Comparison of ENCODE assay signal across 8 mouse cellular contexts in genomic region chr19:46348761-46349458, GRCm38 (mm10). TPM values are rescaled to one million over a fixed set of nuclear protein-coding genes. Genes with fewer than 3 reads are reported as not detected.
DNase-seq lines count a peak whose midpoint lies in the region; ATAC-seq and TF ChIP-seq lines count a peak whose summit lies in the region.

No protein-coding gene starts in this region.

- ATAC-seq in embryonic facial prominence, embryonic 15.5 days (ENCODE audit: insufficient number of reproducible peaks, low FRiP score, low TSS enrichment, low read depth), result peak; percentile 88
- ATAC-seq in limb, embryonic 14.5 days (ENCODE audit: low FRiP score, low read depth), result peak; percentile 91
- peak; percentile 92 for ATAC-seq in midbrain, embryonic 14.5 days (ENCODE audit: low FRiP score, low TSS enrichment)

- H3K27ac ChIP-seq in embryonic facial prominence, embryonic 15.5 days (replicated peaks), result peak overlapping the region; percentile 87
- peak overlapping the region; percentile 83 for H3K27ac ChIP-seq in heart, embryonic 10.5 days
- peak overlapping the region; percentile 79 for H3K27ac ChIP-seq in limb, embryonic 14.5 days (replicated peaks; ENCODE audit: low read depth, low read length)
- H3K27ac ChIP-seq in midbrain, embryonic 14.5 days (replicated peaks; ENCODE audit: low read depth, low read length), result peak overlapping the region; percentile 90
- H3K27ac ChIP-seq in spleen, adult 2 months (ENCODE audit: insufficient read depth, low read length), result no peak overlapping the region

- TF ChIP-seq CTCF in spleen, adult 2 months (IDR thresholded peaks at IDR 0.05; ENCODE audit: extremely low read depth, insufficient read depth, insufficient read length, insufficient replicate concordance), result no peak

- 0 out of 2 replicates have a peak, but pooled peaks cover 3% of the 10 kb centered on the region for H3K27me3 ChIP-seq in embryonic facial prominence, embryonic 15.5 days
- peaks cover 73% of the 10 kb centered on the region for H3K27me3 ChIP-seq in heart, embryonic 10.5 days (ENCODE audit: insufficient read depth, poor library complexity, severe bottlenecking)
- H3K27me3 ChIP-seq in limb, embryonic 14.5 days (ENCODE audit: control insufficient read depth, insufficient read depth, low read length), result no peaks in the 10 kb centered on the region
- H3K27me3 ChIP-seq in midbrain, embryonic 14.5 days (ENCODE audit: control insufficient read depth, insufficient read depth, low read length), result peaks cover 3% of the 10 kb centered on the region; the same call in 1 of the 2 replicates
- peaks cover 5% of the 10 kb centered on the region; the same call in 1 of the 2 replicates for H3K27me3 ChIP-seq in spleen, adult 2 months (ENCODE audit: control insufficient read depth, insufficient read depth, low read length)

- peak overlapping the region; percentile 87 for H3K4me2 ChIP-seq in embryonic facial prominence, embryonic 15.5 days (replicated peaks)
- H3K4me2 ChIP-seq in limb, embryonic 14.5 days (replicated peaks; ENCODE audit: low read depth, low read length, severe bottlenecking), result peak overlapping the region; percentile 85
- H3K4me2 ChIP-seq in midbrain, embryonic 14.5 days (ENCODE audit: low read length), result peak overlapping the region; percentile 89

- WGBS in embryonic facial prominence, embryonic 15.5 days, result under 1% methylated on average over 78 of the region's 78 CpGs
- under 1% methylated on average over 78 of the region's 78 CpGs for WGBS in heart, embryonic 10.5 days
- 1% methylated on average over 75 of the region's 78 CpGs for WGBS in limb, embryonic 14.5 days
- WGBS in midbrain, embryonic 14.5 days, result under 1% methylated on average over 78 of the region's 78 CpGs
- WGBS in spleen, adult 2 months, result 1% methylated on average over 78 of the region's 78 CpGs

- H3K9me3 ChIP-seq in embryonic facial prominence, embryonic 15.5 days (replicated peaks), result no peaks in the 10 kb centered on the region
- no peaks in the 10 kb centered on the region for H3K9me3 ChIP-seq in heart, embryonic 10.5 days
- no peaks in the 10 kb centered on the region for H3K9me3 ChIP-seq in limb, embryonic 14.5 days (ENCODE audit: control insufficient read depth, low read length)
- no peaks in the 10 kb centered on the region for H3K9me3 ChIP-seq in midbrain, embryonic 14.5 days (ENCODE audit: control insufficient read depth, low read length)

- peak; percentile 87 for DNase-seq in CD4-positive helper T cell, adult 2 months (ENCODE audit: low read depth, low spot score)
- peak; percentile 85 for DNase-seq in adrenal gland, postnatal 25 days
- DNase-seq in heart, embryonic 10.5 days (ENCODE audit: low spot score), result peak; percentile 83
- peak; percentile 53 for DNase-seq in kidney, adult 9 months
- DNase-seq in limb, embryonic 14.5 days (ENCODE audit: low spot score), result peak; percentile 73
- peak; percentile 95 for DNase-seq in midbrain, embryonic 14.5 days
- peak in 1 of 2 experiments; percentile 28 for DNase-seq in spleen, adult 2 months (ENCODE audit: low read depth in 1 of 2, low spot score in 2 of 2)

- peak overlapping the region; percentile 74 for H3K4me3 ChIP-seq in embryonic facial prominence, embryonic 15.5 days (replicated peaks)
- peak overlapping the region; percentile 79 for H3K4me3 ChIP-seq in heart, embryonic 10.5 days
- peak overlapping the region; percentile 76 for H3K4me3 ChIP-seq in limb, embryonic 14.5 days (replicated peaks; ENCODE audit: low read length)
- H3K4me3 ChIP-seq in midbrain, embryonic 14.5 days (replicated peaks; ENCODE audit: low read depth, low read length), result peak overlapping the region; percentile 62
- peak overlapping the region; percentile 75 for H3K4me3 ChIP-seq in spleen, adult 2 months (ENCODE audit: extremely low read depth, insufficient read depth, insufficient read length)

- TF ChIP-seq POLR2A in limb, embryonic 14.5 days (IDR thresholded peaks at IDR 0.05; ENCODE audit: borderline replicate concordance, extremely low read depth, insufficient read depth, insufficient read length), result peak; percentile 84
- peak; percentile 30; the same call in 1 of the 2 replicates for TF ChIP-seq POLR2A in spleen, adult 2 months (IDR thresholded peaks at IDR 0.05; ENCODE audit: low read depth, low read length)

- peaks cover 19% of the 10 kb centered on the region for H3K4me1 ChIP-seq in embryonic facial prominence, embryonic 15.5 days
- H3K4me1 ChIP-seq in heart, embryonic 10.5 days, result peaks cover 20% of the 10 kb centered on the region
- H3K4me1 ChIP-seq in limb, embryonic 14.5 days (ENCODE audit: control insufficient read depth, insufficient read depth, low read length), result 0 out of 2 replicates have a peak, but pooled peaks cover 7% of the 10 kb centered on the region
- peaks cover 6% of the 10 kb centered on the region; the same call in 1 of the 2 replicates for H3K4me1 ChIP-seq in midbrain, embryonic 14.5 days (ENCODE audit: control insufficient read depth, insufficient read depth, low read length)
- H3K4me1 ChIP-seq in spleen, adult 2 months (ENCODE audit: control insufficient read depth, insufficient read depth, insufficient read length), result peaks cover 6% of the 10 kb centered on the region

- peak overlapping the region; percentile 53 for H3K9ac ChIP-seq in embryonic facial prominence, embryonic 15.5 days
- peak overlapping the region; percentile 80 for H3K9ac ChIP-seq in limb, embryonic 14.5 days (ENCODE audit: low read depth, low read length, severe bottlenecking)
- peak overlapping the region; percentile 79 for H3K9ac ChIP-seq in midbrain, embryonic 14.5 days (replicated peaks; ENCODE audit: low read length)

- H3K36me3 ChIP-seq in embryonic facial prominence, embryonic 15.5 days, result no peaks in the 10 kb centered on the region
- no peaks in the 10 kb centered on the region for H3K36me3 ChIP-seq in heart, embryonic 10.5 days
- no peaks in the 10 kb centered on the region for H3K36me3 ChIP-seq in limb, embryonic 14.5 days (ENCODE audit: control insufficient read depth, insufficient read depth, low read length)
- H3K36me3 ChIP-seq in midbrain, embryonic 14.5 days (ENCODE audit: control insufficient read depth, insufficient read depth, low read length), result no peaks in the 10 kb centered on the region
- H3K36me3 ChIP-seq in spleen, adult 2 months (ENCODE audit: control insufficient read depth, insufficient read depth, low read length), result no peaks in the 10 kb centered on the region

RNA-seq across cellular contexts. Expression of gene 2310034G01Rik, which starts 1.2 kb away (rescaled TPM):
- 1.2 TPM in 1 of 2 replicates, not detected in the other for total RNA-seq in adrenal gland, postnatal 25 days (2021)
- polyA plus RNA-seq in embryonic facial prominence, embryonic 15.5 days (2015; fragmentation: Nextera tagmentation; extraction: Ambion mirVana), result 3.5 and 5.3 TPM in 2 replicates
- polyA plus RNA-seq in heart, embryonic 10.5 days (2016; fragmentation: Nextera tagmentation; extraction: Ambion mirVana), result 0.51 and 0.84 TPM in 2 replicates
- 1.6 TPM in 2 replicates for polyA plus RNA-seq in limb, embryonic 14.5 days (2012; rRNA removed)
- polyA plus RNA-seq in limb, embryonic 14.5 days (2014; fragmentation: Nextera tagmentation; extraction: Ambion mirVana), result 2.1 and 2.7 TPM in 2 replicates
- 2.8 and 3.1 TPM in 2 replicates for polyA plus RNA-seq in midbrain, embryonic 14.5 days (2014; fragmentation: Nextera tagmentation; extraction: Ambion mirVana)
- polyA plus RNA-seq in spleen, adult 2 months (2012; rRNA removed), result 0.16 and 0.42 TPM in 2 replicates

RNA-seq across cellular contexts. Expression of gene Mfsd13a, which starts 8.0 kb away (rescaled TPM):
- total RNA-seq in adrenal gland, postnatal 25 days (2021), result 6.3 and 8.8 TPM in 2 replicates
- polyA plus RNA-seq in embryonic facial prominence, embryonic 15.5 days (2015; fragmentation: Nextera tagmentation; extraction: Ambion mirVana), result 4.3 and 4.4 TPM in 2 replicates
- polyA plus RNA-seq in heart, embryonic 10.5 days (2016; fragmentation: Nextera tagmentation; extraction: Ambion mirVana), result 5.5 and 9.0 TPM in 2 replicates
- polyA plus RNA-seq in limb, embryonic 14.5 days (2012; rRNA removed), result 5.4 and 8.0 TPM in 2 replicates
- polyA plus RNA-seq in limb, embryonic 14.5 days (2014; fragmentation: Nextera tagmentation; extraction: Ambion mirVana), result 3.2 and 3.5 TPM in 2 replicates
- 7.2 and 7.7 TPM in 2 replicates for polyA plus RNA-seq in midbrain, embryonic 14.5 days (2014; fragmentation: Nextera tagmentation; extraction: Ambion mirVana)
- polyA plus RNA-seq in spleen, adult 2 months (2012; rRNA removed), result 5.3 and 10.8 TPM in 2 replicates

RNA-seq across cellular contexts. Expression of gene Cuedc2, which starts 10.4 kb away (rescaled TPM):
- total RNA-seq in adrenal gland, postnatal 25 days (2021), result 64.1 and 81.8 TPM in 2 replicates
- 167 and 168 TPM in 2 replicates for polyA plus RNA-seq in embryonic facial prominence, embryonic 15.5 days (2015; fragmentation: Nextera tagmentation; extraction: Ambion mirVana)
- polyA plus RNA-seq in heart, embryonic 10.5 days (2016; fragmentation: Nextera tagmentation; extraction: Ambion mirVana), result 146 and 153 TPM in 2 replicates
- 110 and 133 TPM in 2 replicates for polyA plus RNA-seq in limb, embryonic 14.5 days (2012; rRNA removed)
- 164 and 169 TPM in 2 replicates for polyA plus RNA-seq in limb, embryonic 14.5 days (2014; fragmentation: Nextera tagmentation; extraction: Ambion mirVana)
- 300 and 307 TPM in 2 replicates for polyA plus RNA-seq in midbrain, embryonic 14.5 days (2014; fragmentation: Nextera tagmentation; extraction: Ambion mirVana)
- 45.3 and 55.0 TPM in 2 replicates for polyA plus RNA-seq in spleen, adult 2 months (2012; rRNA removed)

RNA-seq across cellular contexts. Expression of gene Fbxl15, which starts 20.9 kb away (rescaled TPM):
- total RNA-seq in adrenal gland, postnatal 25 days (2021), result 9.8 and 13.4 TPM in 2 replicates
- 16.4 TPM in 2 replicates for polyA plus RNA-seq in embryonic facial prominence, embryonic 15.5 days (2015; fragmentation: Nextera tagmentation; extraction: Ambion mirVana)
- 10.3 and 11.3 TPM in 2 replicates for polyA plus RNA-seq in heart, embryonic 10.5 days (2016; fragmentation: Nextera tagmentation; extraction: Ambion mirVana)
- polyA plus RNA-seq in limb, embryonic 14.5 days (2012; rRNA removed), result 10.8 and 15.6 TPM in 2 replicates
- 13.5 and 15.5 TPM in 2 replicates for polyA plus RNA-seq in limb, embryonic 14.5 days (2014; fragmentation: Nextera tagmentation; extraction: Ambion mirVana)
- 45.8 and 53.5 TPM in 2 replicates for polyA plus RNA-seq in midbrain, embryonic 14.5 days (2014; fragmentation: Nextera tagmentation; extraction: Ambion mirVana)
- polyA plus RNA-seq in spleen, adult 2 months (2012; rRNA removed), result 12.1 and 16.4 TPM in 2 replicates

RNA-seq across cellular contexts. Expression of gene Psd, which starts 22.0 kb away (rescaled TPM):
- total RNA-seq in adrenal gland, postnatal 25 days (2021), result 8.6 and 12.7 TPM in 2 replicates
- 9.8 and 11.0 TPM in 2 replicates for polyA plus RNA-seq in embryonic facial prominence, embryonic 15.5 days (2015; fragmentation: Nextera tagmentation; extraction: Ambion mirVana)
- polyA plus RNA-seq in heart, embryonic 10.5 days (2016; fragmentation: Nextera tagmentation; extraction: Ambion mirVana), result 6.9 and 10.1 TPM in 2 replicates
- polyA plus RNA-seq in limb, embryonic 14.5 days (2012; rRNA removed), result 7.8 and 8.9 TPM in 2 replicates
- 5.3 and 5.5 TPM in 2 replicates for polyA plus RNA-seq in limb, embryonic 14.5 days (2014; fragmentation: Nextera tagmentation; extraction: Ambion mirVana)
- 112 and 144 TPM in 2 replicates for polyA plus RNA-seq in midbrain, embryonic 14.5 days (2014; fragmentation: Nextera tagmentation; extraction: Ambion mirVana)
- polyA plus RNA-seq in spleen, adult 2 months (2012; rRNA removed), result 3.6 and 4.7 TPM in 2 replicates
